Mouse (Mus musculus) midbrain, embryonic 11.5 days (tissue): ENCODE results near the gene S100a14. TPM values are rescaled to one million over a fixed set of nuclear protein-coding genes. Genes with fewer than 3 reads are reported as not detected.

Experiments used
- ATAC-seq: fragments of 200-750 bp; cut with Nextera tagmentation; 2 replicates; pipeline ENCODE4 v1.8.0; 2017; ENCODE audit warnings: moderate TSS enrichment, moderate library complexity; ENCODE audit not compliant: low FRiP score
- DNase-seq: peaks from one replicate; pipeline ENCODE4 v3.0.0; 2015; ENCODE audit warnings: low spot score; ENCODE audit errors: missing footprints
- H3K27ac ChIP-seq: fragments of 300-500 bp; sonication (generic); 2 replicates; pipeline ENCODE4 v1.5.1; 2014; ENCODE audit warnings: low read depth, low read length
- H3K27me3 ChIP-seq: fragments of 300-500 bp; sonication (generic); 2 replicates; pipeline ENCODE4 v1.6.1; 2014; ENCODE audit warnings: mild to moderate bottlenecking, low read length, moderate library complexity, mixed read lengths; ENCODE audit not compliant: control insufficient read depth, insufficient read depth
- H3K36me3 ChIP-seq: fragments of 300-500 bp; sonication (generic); 2 replicates; pipeline ENCODE4 v1.6.1; 2014; ENCODE audit warnings: mild to moderate bottlenecking, low read length, moderate library complexity, mixed read lengths; ENCODE audit not compliant: control insufficient read depth, insufficient read depth
- H3K4me1 ChIP-seq: fragments of 300-500 bp; sonication (generic); 2 replicates; pipeline ENCODE4 v1.6.1; 2014; ENCODE audit warnings: low read length; ENCODE audit not compliant: control insufficient read depth, insufficient read depth
- H3K4me2 ChIP-seq: fragments of 300-500 bp; sonication (generic); 2 replicates; pipeline ENCODE4 v1.6.1; 2014; ENCODE audit warnings: mild to moderate bottlenecking, moderate library complexity
- H3K4me3 ChIP-seq: fragments of 300-500 bp; sonication (generic); 2 replicates; pipeline ENCODE4 v1.5.1; 2014; ENCODE audit warnings: low read depth, low read length
- H3K9ac ChIP-seq: fragments of 300-500 bp; sonication (generic); 2 replicates; pipeline ENCODE4 v1.6.1; 2014; ENCODE audit warnings: low read length
- H3K9me3 ChIP-seq: fragments of 300-500 bp; sonication (generic); 2 replicates; pipeline ENCODE4 v1.6.1; 2016; ENCODE audit warnings: low read length; ENCODE audit not compliant: control insufficient read depth
- WGBS: fragments of 180-500 bp; shearing (Covaris S2); extraction: QIAGEN DNeasy Blood & Tissue Kit; methylation state at CpG from one replicate; pipeline ENCODE4 v1.1.7; 2014; 5-methylcytosine and 5-hydroxymethylcytosine counted together
- polyA plus RNA-seq: library from polyadenylated mRNA; unstranded; fragments of >200 nt; fragmentation: Nextera tagmentation; extraction: Ambion mirVana; gene quantifications from 2 replicates; pipeline ENCODE4 v1.2.1, GENCODE M21; 2014

Gene S100a14
- not detected in 2 replicates for polyA plus RNA-seq

GRCm38 (mm10) chr3:90526580-90526979 lies at the start of gene S100a14:
S100a14 (plus strand) TSS chr3:90526856.
- no peaks in the 10 kb centered on the region for H3K27me3 ChIP-seq
- no peak within 1 kb of the TSS for H3K27ac ChIP-seq
- no peak within 1 kb of the TSS for H3K4me2 ChIP-seq
- no peak within 1 kb of the TSS for H3K4me3 ChIP-seq
- 78% methylated on average over 5 of the region's 5 CpGs for WGBS
- no peaks in the 10 kb centered on the region for H3K4me1 ChIP-seq
- ATAC-seq (peak; percentile 38; the same call in 1 of the 2 replicates), DNase-seq (peak; percentile 17)
- H3K9me3 ChIP-seq, result no peaks in the 10 kb centered on the region
- no peaks in the 10 kb centered on the region for H3K36me3 ChIP-seq
- no peak within 1 kb of the TSS for H3K9ac ChIP-seq

- no peak for ATAC-seq
- no peak for DNase-seq
- Histone ChIP-seq H3K4me3 (no peak overlapping the region), H3K9me3 (no peaks in the 10 kb centered on the region), H3K9ac (no peak overlapping the region), H3K36me3 (peaks cover 41% of the 10 kb centered on the region), H3K4me2 (no peak overlapping the region), H3K27me3 (no peaks in the 10 kb centered on the region), H3K27ac (no peak overlapping the region), H3K4me1 (peaks cover 6% of the 10 kb centered on the region; the same call in 1 of the 2 replicates)
- WGBS, result 89% methylated on average over 5 of the region's 5 CpGs
Measured at GRCm38 (mm10) chr3:90486998-90487397, 39.7 kb upstream of the S100a14 start.

- Histone ChIP-seq H3K36me3 (peaks cover 30% of the 10 kb centered on the region), H3K4me2 (no peak overlapping the region), H3K27ac (no peak overlapping the region), H3K4me1 (peaks cover 6% of the 10 kb centered on the region; the same call in 1 of the 2 replicates), H3K27me3 (no peaks in the 10 kb centered on the region), H3K9me3 (no peaks in the 10 kb centered on the region), H3K4me3 (no peak overlapping the region), H3K9ac (no peak overlapping the region)
- no peak for ATAC-seq
- 94% methylated on average over 6 of the region's 6 CpGs for WGBS
- no peak for DNase-seq
Measured at GRCm38 (mm10) chr3:90488576-90488975, 38.1 kb upstream of the S100a14 start.

GRCm38 (mm10) chr3:90490696-90491256 lies 35.9 kb upstream of the S100a14 start, which contains the start of gene Snapin:
Snapin (minus strand) TSS chr3:90491033.
- WGBS, result 0% methylated on average over 37 of the region's 37 CpGs
- ATAC-seq, result peak; percentile 98
- peak within 1 kb of the TSS; percentile 82 for H3K9ac ChIP-seq
- H3K27me3 ChIP-seq, result no peaks in the 10 kb centered on the region
- no peaks in the 10 kb centered on the region for H3K9me3 ChIP-seq
- peak within 1 kb of the TSS; percentile 25; the same call in 1 of the 2 replicates for H3K27ac ChIP-seq
- DNase-seq, result peak; percentile 99
- peak within 1 kb of the TSS; percentile 79 for H3K4me3 ChIP-seq
- H3K4me1 ChIP-seq, result peaks cover 6% of the 10 kb centered on the region; the same call in 1 of the 2 replicates
- peak within 1 kb of the TSS; percentile 61 for H3K4me2 ChIP-seq
- H3K36me3 ChIP-seq, result peaks cover 22% of the 10 kb centered on the region

GRCm38 (mm10) chr3:90491350-90491749 lies 35.3 kb upstream of the S100a14 start:
- H3K36me3 ChIP-seq, result peaks cover 16% of the 10 kb centered on the region
- DNase-seq, result no peak
- ATAC-seq, result peak; percentile 6; the same call in 1 of the 2 replicates

DNA sequence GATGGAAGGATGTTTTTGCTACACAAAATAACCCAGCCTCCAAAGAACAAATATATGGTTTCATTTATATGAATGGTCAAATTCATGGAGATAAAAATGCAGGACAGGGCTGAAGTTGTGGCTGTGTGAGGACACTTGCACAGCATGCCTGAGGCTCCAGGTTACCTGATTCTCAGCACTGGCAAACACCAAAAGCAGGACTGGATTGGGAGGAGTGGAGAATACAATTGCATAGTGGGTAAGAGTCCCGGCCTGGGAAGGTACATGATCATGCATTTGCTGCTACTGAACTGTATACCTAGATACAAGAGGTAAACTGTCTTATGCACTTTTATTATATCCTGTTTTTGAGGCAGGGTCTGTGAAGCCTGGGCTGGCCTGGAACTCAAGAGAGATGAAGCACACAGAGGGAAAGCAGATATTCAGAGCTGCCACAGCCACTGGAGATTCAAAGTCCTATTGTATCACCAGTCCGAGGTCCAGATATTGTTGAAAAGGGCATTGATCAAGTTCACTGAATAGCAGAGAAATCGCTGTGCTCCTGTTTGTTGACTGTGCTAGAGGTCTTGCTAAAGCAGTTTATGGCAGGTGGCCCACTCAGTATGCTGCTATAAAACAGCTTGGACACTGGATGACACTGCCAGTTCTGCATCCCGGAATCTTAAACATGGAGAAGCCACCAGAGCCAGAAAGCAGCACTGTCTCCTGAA lies 32.7 kb upstream of the S100a14 start:
- 66% methylated on average over 4 of the region's 4 CpGs for WGBS
- H3K27me3 ChIP-seq, result no peaks in the 10 kb centered on the region
- H3K9ac ChIP-seq, result no peak overlapping the region
- no peaks in the 10 kb centered on the region for H3K9me3 ChIP-seq
- H3K36me3 ChIP-seq, result peaks cover 18% of the 10 kb centered on the region
- ATAC-seq, result no peak
- no peak overlapping the region for H3K4me3 ChIP-seq
- peaks cover 6% of the 10 kb centered on the region; the same call in 1 of the 2 replicates for H3K4me1 ChIP-seq
- DNase-seq, result no peak
- no peak overlapping the region for H3K4me2 ChIP-seq
- H3K27ac ChIP-seq, result no peak overlapping the region

More at GRCm38 (mm10) chr3:90491350-90491749, 35.3 kb upstream of the S100a14 start:
- no peak overlapping the region for H3K27ac ChIP-seq
- H3K4me2 ChIP-seq, result no peak overlapping the region
- no peak overlapping the region for H3K9ac ChIP-seq
- no peaks in the 10 kb centered on the region for H3K9me3 ChIP-seq
- no peak overlapping the region for H3K4me3 ChIP-seq
- H3K4me1 ChIP-seq, result peaks cover 6% of the 10 kb centered on the region; the same call in 1 of the 2 replicates
- no peaks in the 10 kb centered on the region for H3K27me3 ChIP-seq
- WGBS, result 43% methylated on average over 2 of the region's 2 CpGs

DNA sequence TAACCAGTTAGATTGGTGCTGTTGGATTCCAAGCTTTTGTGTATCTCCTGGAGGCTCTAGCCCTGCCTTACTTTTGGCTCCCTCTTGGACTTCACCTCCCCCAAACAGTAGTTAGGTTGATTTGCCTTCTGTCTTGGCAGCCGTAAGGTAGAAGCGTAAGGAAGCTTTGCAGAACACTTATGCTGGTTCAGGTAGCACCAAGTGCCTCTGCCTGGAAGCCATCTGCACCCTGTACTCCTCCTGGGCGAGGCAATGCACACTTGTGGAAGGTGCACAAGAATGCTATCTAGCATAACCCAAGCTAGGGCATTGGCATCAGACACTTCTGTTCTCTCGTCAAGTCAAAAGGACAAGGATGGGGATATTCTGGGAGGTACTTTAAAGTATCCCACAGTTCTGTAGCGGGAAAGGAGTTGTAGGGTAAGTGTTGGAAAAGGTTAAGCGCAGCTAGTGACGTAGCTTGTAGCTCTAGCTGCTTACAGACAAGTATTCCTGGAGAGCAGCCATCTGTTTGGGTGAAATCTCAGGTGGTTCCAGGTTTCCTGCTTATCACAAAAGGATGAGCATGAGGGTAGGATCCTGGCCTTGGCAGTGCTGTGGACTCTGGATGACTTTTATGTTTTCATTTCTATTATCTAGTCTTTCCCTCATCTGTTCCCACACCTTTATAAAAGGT lies 30.7 kb upstream of the S100a14 start:
- no peaks in the 10 kb centered on the region for H3K27me3 ChIP-seq
- ATAC-seq (no peak), DNase-seq (no peak)
- H3K4me2 ChIP-seq, result no peak overlapping the region
- H3K27ac ChIP-seq, result no peak overlapping the region
- H3K4me3 ChIP-seq, result no peak overlapping the region
- peaks cover 22% of the 10 kb centered on the region for H3K36me3 ChIP-seq
- 95% methylated on average over 7 of the region's 7 CpGs for WGBS
- H3K9me3 ChIP-seq, result no peaks in the 10 kb centered on the region
- no peak overlapping the region for H3K9ac ChIP-seq
- no peaks in the 10 kb centered on the region for H3K4me1 ChIP-seq

GRCm38 (mm10) chr3:90497597-90497996 lies 29.1 kb upstream of the S100a14 start:
- ATAC-seq, result no peak
- Histone ChIP-seq H3K27me3 (no peaks in the 10 kb centered on the region), H3K9me3 (no peaks in the 10 kb centered on the region), H3K36me3 (peaks cover 33% of the 10 kb centered on the region), H3K27ac (no peak overlapping the region), H3K4me1 (no peaks in the 10 kb centered on the region), H3K9ac (no peak overlapping the region), H3K4me3 (no peak overlapping the region), H3K4me2 (no peak overlapping the region)
- DNase-seq, result no peak

DNA sequence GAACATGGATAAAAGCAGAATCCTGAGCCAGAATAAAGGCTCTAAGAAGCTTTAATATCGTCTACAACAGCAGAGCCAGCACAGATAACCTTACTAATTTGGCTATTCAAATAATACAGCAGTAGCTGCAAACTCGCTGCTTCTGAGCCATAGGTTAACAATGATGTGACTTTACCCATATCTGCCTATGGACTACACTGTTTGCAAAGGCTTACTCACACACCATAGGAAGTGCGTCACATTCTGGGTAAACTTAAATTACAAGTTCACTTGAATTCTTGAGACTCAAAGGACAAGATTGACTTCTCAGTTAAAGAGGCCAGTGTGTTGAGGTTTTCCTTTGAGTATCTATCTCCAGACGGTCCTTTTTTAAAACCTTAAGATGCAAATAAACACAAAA lies 23.2 kb upstream of the S100a14 start:
- Histone ChIP-seq H3K9me3 (no peaks in the 10 kb centered on the region), H3K36me3 (peaks cover 45% of the 10 kb centered on the region), H3K27me3 (no peaks in the 10 kb centered on the region), H3K9ac (no peak overlapping the region), H3K4me2 (no peak overlapping the region), H3K4me1 (peaks cover 11% of the 10 kb centered on the region), H3K27ac (no peak overlapping the region), H3K4me3 (no peak overlapping the region)
- DNase-seq (no peak), ATAC-seq (no peak)
- 72% methylated on average over 4 of the region's 4 CpGs for WGBS
